Mouse (Mus musculus) neural tube, embryonic 12.5 days (tissue): Measurements from ENCODE around the gene Rbm47. TPM values are rescaled to one million over a fixed set of nuclear protein-coding genes. Genes with fewer than 3 reads are reported as not detected.
A peak's percentile ranks its signal among the peaks of the same experiment; 100 is the strongest.

ENCODE experiments used
- ATAC-seq: fragments of 200-750 bp; cut with Nextera tagmentation; 2 replicates; pipeline ENCODE4 v1.8.0; 2017; ENCODE audit warnings: low read depth, mild to moderate bottlenecking, moderate TSS enrichment, moderate library complexity; ENCODE audit not compliant: low FRiP score
- H3K27ac ChIP-seq: fragments of 300-500 bp; sonication (generic); 2 replicates; pipeline ENCODE4 v1.5.1; 2016
- H3K27me3 ChIP-seq: fragments of 300-500 bp; sonication (generic); replicated peaks from 2 replicates; pipeline ENCODE4 v1.6.1; 2016; ENCODE audit warnings: mild to moderate bottlenecking
- H3K36me3 ChIP-seq: fragments of 300-500 bp; sonication (generic); 2 replicates; pipeline ENCODE4 v1.6.1; 2016; ENCODE audit warnings: mild to moderate bottlenecking
- H3K4me1 ChIP-seq: fragments of 300-500 bp; sonication (generic); 2 replicates; pipeline ENCODE4 v1.6.1; 2016
- H3K4me2 ChIP-seq: fragments of 300-500 bp; sonication (generic); replicated peaks from 2 replicates; pipeline ENCODE4 v1.6.1; 2016; ENCODE audit warnings: mild to moderate bottlenecking
- H3K4me3 ChIP-seq: fragments of 300-500 bp; sonication (generic); 2 replicates; pipeline ENCODE4 v1.5.1; 2016
- H3K9ac ChIP-seq: fragments of 300-500 bp; sonication (generic); 2 replicates; pipeline ENCODE4 v1.6.1; 2016; ENCODE audit warnings: mild to moderate bottlenecking
- H3K9me3 ChIP-seq: fragments of 300-500 bp; sonication (generic); 2 replicates; pipeline ENCODE4 v1.6.1; 2016; ENCODE audit warnings: mild to moderate bottlenecking
- WGBS: fragments of 180-500 bp; shearing (Covaris S2); methylation state at CpG from one replicate; pipeline ENCODE4 v1.1.7; 2016; 5-methylcytosine and 5-hydroxymethylcytosine counted together
- polyA plus RNA-seq: library from polyadenylated mRNA; unstranded; fragments of >200 nt; fragmentation: Nextera tagmentation; extraction: Ambion mirVana; gene quantifications from 2 replicates; pipeline ENCODE4 v1.2.1, GENCODE M21; 2016

The Rbm47 gene
- polyA plus RNA-seq, 1 experiment from 2014 or later, result 1.4 TPM

- WGBS, result 81% methylated on average over 12 of the region's 12 CpGs
- Histone ChIP-seq H3K4me2 (no peak overlapping the region), H3K36me3 (no peaks in the 10 kb centered on the region), H3K27me3 (no peaks in the 10 kb centered on the region), H3K4me1 (peaks cover 5% of the 10 kb centered on the region; the same call in 1 of the 2 replicates), H3K4me3 (no peak overlapping the region), H3K9ac (no peak overlapping the region), H3K9me3 (no peaks in the 10 kb centered on the region), H3K27ac (no peak overlapping the region)
- ATAC-seq, result no peak
Observed at GRCm38 (mm10) chr5:66068068-66068920, 104.6 kb downstream of the Rbm47 start.

- Histone ChIP-seq H3K9ac (no peak overlapping the region), H3K4me3 (no peak overlapping the region), H3K4me2 (no peak overlapping the region), H3K4me1 (peaks cover 5% of the 10 kb centered on the region; the same call in 1 of the 2 replicates), H3K27ac (no peak overlapping the region), H3K27me3 (no peaks in the 10 kb centered on the region), H3K36me3 (no peaks in the 10 kb centered on the region), H3K9me3 (no peaks in the 10 kb centered on the region)
- no peak for ATAC-seq
- 50% methylated on average over 7 of the region's 7 CpGs for WGBS
Observed at GRCm38 (mm10) chr5:66067219-66067618, 105.7 kb downstream of the Rbm47 start.

GRCm38 (mm10) chr5:66062930-66063220, 110.0 kb downstream of the Rbm47 start:
- H3K27ac ChIP-seq, result no peak overlapping the region
- H3K36me3 ChIP-seq, result no peaks in the 10 kb centered on the region
- 89% methylated on average over 3 of the region's 3 CpGs for WGBS
- no peaks in the 10 kb centered on the region; the same call in 1 of the 2 replicates for H3K4me1 ChIP-seq
- H3K9ac ChIP-seq, result no peak overlapping the region
- no peaks in the 10 kb centered on the region for H3K9me3 ChIP-seq
- ATAC-seq, result no peak
- H3K4me2 ChIP-seq, result no peak overlapping the region
- H3K27me3 ChIP-seq, result no peaks in the 10 kb centered on the region
- no peak overlapping the region for H3K4me3 ChIP-seq

- ATAC-seq, result 0 out of 2 replicates have a peak, but pooled peaks have one; percentile 61
- Histone ChIP-seq H3K4me1 (no peaks in the 10 kb centered on the region; the same call in 1 of the 2 replicates), H3K27ac (no peak overlapping the region), H3K27me3 (no peaks in the 10 kb centered on the region), H3K4me2 (no peak overlapping the region), H3K4me3 (no peak overlapping the region), H3K9ac (no peak overlapping the region), H3K9me3 (no peaks in the 10 kb centered on the region), H3K36me3 (no peaks in the 10 kb centered on the region)
- 73% methylated on average over 19 of the region's 19 CpGs for WGBS
Observed at GRCm38 (mm10) chr5:66062046-66062929, 110.6 kb downstream of the Rbm47 start.

- WGBS, result 86% methylated on average over 4 of the region's 4 CpGs
- ATAC-seq, result no peak
- no peak overlapping the region for H3K27ac ChIP-seq
Observed at GRCm38 (mm10) chr5:66061667-66062045, 111.3 kb downstream of the Rbm47 start.

GRCm38 (mm10) chr5:66058844-66059243, 114.1 kb downstream of the Rbm47 start:
- no peak for ATAC-seq
- no peaks in the 10 kb centered on the region for H3K4me1 ChIP-seq
- no peak overlapping the region for H3K4me3 ChIP-seq
- H3K9ac ChIP-seq, result no peak overlapping the region
- no peaks in the 10 kb centered on the region for H3K27me3 ChIP-seq
- 88% methylated on average over 5 of the region's 5 CpGs for WGBS
- H3K36me3 ChIP-seq, result no peaks in the 10 kb centered on the region
- no peak overlapping the region for H3K4me2 ChIP-seq
- no peak overlapping the region for H3K27ac ChIP-seq
- no peaks in the 10 kb centered on the region for H3K9me3 ChIP-seq

More at GRCm38 (mm10) chr5:66061667-66062045, 111.3 kb downstream of the Rbm47 start:
- H3K4me2 ChIP-seq, result no peak overlapping the region
- H3K27me3 ChIP-seq, result no peaks in the 10 kb centered on the region
- H3K4me1 ChIP-seq, result no peaks in the 10 kb centered on the region
- H3K9ac ChIP-seq, result no peak overlapping the region
- H3K4me3 ChIP-seq, result no peak overlapping the region
- no peaks in the 10 kb centered on the region for H3K36me3 ChIP-seq
- H3K9me3 ChIP-seq, result no peaks in the 10 kb centered on the region

GRCm38 (mm10) chr5:66056680-66057079, 116.2 kb downstream of the Rbm47 start:
- ATAC-seq, result no peak
- Histone ChIP-seq H3K4me2 (no peak overlapping the region), H3K9ac (no peak overlapping the region), H3K27me3 (no peaks in the 10 kb centered on the region), H3K36me3 (no peaks in the 10 kb centered on the region), H3K4me3 (no peak overlapping the region), H3K9me3 (no peaks in the 10 kb centered on the region), H3K4me1 (no peaks in the 10 kb centered on the region), H3K27ac (no peak overlapping the region)
- WGBS, result 82% methylated on average over 4 of the region's 4 CpGs

- ATAC-seq, result no peak
- no peak overlapping the region for H3K27ac ChIP-seq
- WGBS, result 70% methylated on average over 9 of the region's 9 CpGs
- H3K9ac ChIP-seq, result no peak overlapping the region
- no peaks in the 10 kb centered on the region for H3K9me3 ChIP-seq
- no peak overlapping the region for H3K4me2 ChIP-seq
- no peaks in the 10 kb centered on the region for H3K27me3 ChIP-seq
- no peaks in the 10 kb centered on the region for H3K36me3 ChIP-seq
- no peaks in the 10 kb centered on the region for H3K4me1 ChIP-seq
- no peak overlapping the region for H3K4me3 ChIP-seq
Observed at GRCm38 (mm10) chr5:66054394-66054793, 118.5 kb downstream of the Rbm47 start.

- WGBS, result 86% methylated on average over 20 of the region's 20 CpGs
- Histone ChIP-seq H3K4me3 (no peak overlapping the region), H3K9ac (no peak overlapping the region), H3K27me3 (no peaks in the 10 kb centered on the region), H3K36me3 (no peaks in the 10 kb centered on the region), H3K4me2 (no peak overlapping the region), H3K27ac (no peak overlapping the region), H3K4me1 (no peaks in the 10 kb centered on the region), H3K9me3 (no peaks in the 10 kb centered on the region)
- no peak for ATAC-seq
Observed at GRCm38 (mm10) chr5:66052777-66053548, 120.0 kb downstream of the Rbm47 start.

- H3K9ac ChIP-seq, result no peak overlapping the region
- ATAC-seq, result no peak
- H3K36me3 ChIP-seq, result no peaks in the 10 kb centered on the region
- H3K9me3 ChIP-seq, result no peaks in the 10 kb centered on the region
- no peak overlapping the region for H3K4me2 ChIP-seq
- H3K27me3 ChIP-seq, result no peaks in the 10 kb centered on the region
- no peaks in the 10 kb centered on the region for H3K4me1 ChIP-seq
- WGBS, result 81% methylated on average over 5 of the region's 5 CpGs
- no peak overlapping the region for H3K4me3 ChIP-seq
- no peak overlapping the region for H3K27ac ChIP-seq
Observed at GRCm38 (mm10) chr5:66050841-66051240, 122.1 kb downstream of the Rbm47 start.

- Histone ChIP-seq H3K36me3 (no peaks in the 10 kb centered on the region), H3K4me2 (no peak overlapping the region), H3K4me1 (no peaks in the 10 kb centered on the region), H3K27me3 (no peaks in the 10 kb centered on the region), H3K27ac (no peak overlapping the region), H3K9me3 (no peaks in the 10 kb centered on the region), H3K9ac (no peak overlapping the region), H3K4me3 (no peak overlapping the region)
- no peak for ATAC-seq
- 85% methylated on average over 3 of the region's 3 CpGs for WGBS
Observed at GRCm38 (mm10) chr5:66046356-66046755, 126.6 kb downstream of the Rbm47 start.

GRCm38 (mm10) chr5:66043897-66044296, 129.0 kb downstream of the Rbm47 start:
- H3K9me3 ChIP-seq, result no peaks in the 10 kb centered on the region
- no peak overlapping the region for H3K27ac ChIP-seq
- H3K4me2 ChIP-seq, result no peak overlapping the region
- H3K4me1 ChIP-seq, result no peaks in the 10 kb centered on the region
- 86% methylated on average over 3 of the region's 3 CpGs for WGBS
- no peak overlapping the region for H3K9ac ChIP-seq
- H3K4me3 ChIP-seq, result no peak overlapping the region
- ATAC-seq, result no peak
- no peaks in the 10 kb centered on the region for H3K27me3 ChIP-seq
- H3K36me3 ChIP-seq, result no peaks in the 10 kb centered on the region
